Mouse (Mus musculus): ENCODE data around the gene Samd4b.
"Not testable (repeated sequence)": the region's sequence is repeated elsewhere in the genome, so short reads cannot be mapped to it uniquely, and the experiment has no call there.

Samd4b gene

GRCm38 (mm10) chr7:28597642-28598446 lies at the start of gene Samd4b, which contains the start of gene Pak4:
Gene Samd4b (minus strand): TSS chr7:28598144.
Gene Pak4 (minus strand): TSS chr7:28598185.
- DNase-seq, result peak; percentile 100

- DNase-seq, result no peak
These were observed 49.1 kb upstream of the Samd4b start for GRCm38 (mm10) chr7:28647016-28647415.

GRCm38 (mm10) chr7:28645947-28646475 lies 48.1 kb upstream of the Samd4b start:
- no peak for DNase-seq

- no peak for DNase-seq
These were observed 47.4 kb upstream of the Samd4b start for GRCm38 (mm10) chr7:28645366-28645765.

- no peak for DNase-seq
These were observed 43.6 kb upstream of the Samd4b start for GRCm38 (mm10) chr7:28641546-28641945.

GRCm38 (mm10) chr7:28637511-28637910 lies 39.6 kb upstream of the Samd4b start:
- no peak for DNase-seq

GRCm38 (mm10) chr7:28634128-28634527 lies 36.2 kb upstream of the Samd4b start:
- DNase-seq, result no peak

- no peak for DNase-seq
These were observed 33.1 kb upstream of the Samd4b start, which contains the start of gene Acp7 for GRCm38 (mm10) chr7:28631073-28631472. Gene Acp7 (minus strand): TSS chr7:28631332.

GRCm38 (mm10) chr7:28624791-28625190 lies 26.8 kb upstream of the Samd4b start:
- DNase-seq, result no peak

- no peak for DNase-seq
These were observed 21.3 kb upstream of the Samd4b start for GRCm38 (mm10) chr7:28619098-28619715.

GRCm38 (mm10) chr7:28605951-28606350 lies 8.0 kb upstream of the Samd4b start:
- no peak for DNase-seq

- DNase-seq, result not testable (repeated sequence)
These were observed 5.8 kb upstream of the Samd4b start for GRCm38 (mm10) chr7:28603788-28604187.

- DNase-seq, result no peak
These were observed 5.2 kb upstream of the Samd4b start for GRCm38 (mm10) chr7:28603136-28603535.

- DNase-seq, result peak; percentile 74 to 78
These were observed 3.7 kb upstream of the Samd4b start for GRCm38 (mm10) chr7:28601668-28602067.

GRCm38 (mm10) chr7:28601029-28601428 lies 3.1 kb upstream of the Samd4b start:
- peak; percentile 83 to 85 for DNase-seq

- DNase-seq, result no peak
These were observed 1.0 kb upstream of the Samd4b start for GRCm38 (mm10) chr7:28598951-28599350.

GRCm38 (mm10) chr7:28597277-28597570 lies 720 bp downstream of the Samd4b start:
- DNase-seq, result no peak

GRCm38 (mm10) chr7:28596436-28597276 lies 1.3 kb downstream of the Samd4b start:
- DNase-seq, result peak; percentile 68 to 80

GRCm38 (mm10) chr7:28595751-28596435 lies 2.1 kb downstream of the Samd4b start:
- peak in 1 of 2 experiments; percentile 28 for DNase-seq

GRCm38 (mm10) chr7:28593206-28594111 lies 4.5 kb downstream of the Samd4b start:
- peak; percentile 54 to 68 for DNase-seq

GRCm38 (mm10) chr7:28591862-28592261 lies 6.1 kb downstream of the Samd4b start:
- DNase-seq, result no peak
